Mouse (Mus musculus) c-Kit-positive CD71-positive TER-119-positive erythroid progenitor cells, embryonic 14.5 days (primary cell): ENCODE measurements around the gene Gad1.
"Not testable (repeated sequence)": the region's sequence is repeated elsewhere in the genome, so short reads cannot be mapped to it uniquely, and the experiment has no call there.

Experiments
- DNase-seq: peaks from one replicate; pipeline ENCODE4 v3.0.0-alpha.2; 2013; ENCODE audit warnings: low spot score

Gene Gad1

GRCm38 (mm10) chr2:70552772-70553171 is at the start of gene Gad1:
TSS of gene Gad1 (plus strand) at chr2:70553072.
- no peak for DNase-seq

GRCm38 (mm10) chr2:70503436-70503835 is 49.4 kb upstream of the Gad1 start:
- no peak for DNase-seq

- no peak for DNase-seq
These were observed 47.6 kb upstream of the Gad1 start for GRCm38 (mm10) chr2:70505229-70505628.

GRCm38 (mm10) chr2:70505896-70506295 is 47.0 kb upstream of the Gad1 start:
- no peak for DNase-seq

- DNase-seq: no peak
These were observed 46.5 kb upstream of the Gad1 start for GRCm38 (mm10) chr2:70506372-70506771.

- DNase-seq: no peak
These were observed 44.4 kb upstream of the Gad1 start, which contains the start of gene Erich2 for GRCm38 (mm10) chr2:70508496-70508895. TSS of gene Erich2 (plus strand) at chr2:70508819.

GRCm38 (mm10) chr2:70509021-70509632 is 43.7 kb upstream of the Gad1 start:
- DNase-seq: no peak

GRCm38 (mm10) chr2:70538283-70538682 is 14.6 kb upstream of the Gad1 start:
- DNase-seq: not testable (repeated sequence)

- no peak for DNase-seq
These were observed 2.2 kb upstream of the Gad1 start for GRCm38 (mm10) chr2:70550671-70551070.

- DNase-seq: no peak
These were observed 1.4 kb upstream of the Gad1 start for GRCm38 (mm10) chr2:70551446-70551845.

GRCm38 (mm10) chr2:70552067-70552598 is 739 bp upstream of the Gad1 start:
- DNase-seq: no peak

GRCm38 (mm10) chr2:70553826-70554225 is 954 bp downstream of the Gad1 start:
- no peak for DNase-seq

- peak; percentile 67 for DNase-seq
These were observed 5.4 kb downstream of the Gad1 start for GRCm38 (mm10) chr2:70558112-70558842.

GRCm38 (mm10) chr2:70558843-70559451 is 6.1 kb downstream of the Gad1 start:
- no peak for DNase-seq

GRCm38 (mm10) chr2:70559520-70559919 is 6.6 kb downstream of the Gad1 start:
- peak; percentile 57 for DNase-seq

- DNase-seq: no peak
These were observed 8.4 kb downstream of the Gad1 start for GRCm38 (mm10) chr2:70561077-70561795.

GRCm38 (mm10) chr2:70562011-70562491 is 9.2 kb downstream of the Gad1 start:
- DNase-seq: no peak

- no peak for DNase-seq
These were observed 9.7 kb downstream of the Gad1 start for GRCm38 (mm10) chr2:70562611-70562980.

- no peak for DNase-seq
These were observed 10.3 kb downstream of the Gad1 start for GRCm38 (mm10) chr2:70562981-70563671.

GRCm38 (mm10) chr2:70563721-70564645 is 11.1 kb downstream of the Gad1 start:
- no peak for DNase-seq
